Comparison of ENCODE assay signal across 8 mouse cellular contexts in genomic region chr2:70509021-70509632, GRCm38 (mm10). TPM values are rescaled to one million over a fixed set of nuclear protein-coding genes. Genes with fewer than 3 reads are reported as not detected.
DNase-seq lines count a peak whose midpoint lies in the region; ATAC-seq lines count a peak whose summit lies in the region.

No protein-coding gene starts in this region.

- H3K4me3 ChIP-seq in forebrain, embryonic 11.5 days (ENCODE audit: low read depth, low read length), result peak overlapping the region; percentile 46
- peak overlapping the region; percentile 58 to 61 for H3K4me3 ChIP-seq in heart, embryonic 14.5 days (ENCODE audit: control insufficient read depth in 1 of 2, insufficient read depth in 1 of 2, low read depth in 1 of 2, low read length in 2 of 2)
- peak overlapping the region; percentile 52 for H3K4me3 ChIP-seq in liver, embryonic 12.5 days
- peak overlapping the region; percentile 37 for H3K4me3 ChIP-seq in neural tube, embryonic 11.5 days (ENCODE audit: low read depth, low read length)
- peak overlapping the region; percentile 64 for H3K4me3 ChIP-seq in stomach, embryonic 16.5 days (replicated peaks; ENCODE audit: low read length)

- DNase-seq in thymus, adult 18-20 months, result peak; percentile 2 to 5
- no peak for DNase-seq in thymus, postnatal 0 days (ENCODE audit: low spot score)
- peak; percentile 93 for DNase-seq in forebrain, embryonic 11.5 days (ENCODE audit: low spot score)
- peak; percentile 95 for DNase-seq in kidney, postnatal 10 days
- peak; percentile 91 for DNase-seq in neural tube, embryonic 11.5 days (ENCODE audit: low spot score)

- H3K4me2 ChIP-seq in forebrain, embryonic 11.5 days (ENCODE audit: low read depth, low read length, severe bottlenecking), result peak overlapping the region; percentile 90
- peak overlapping the region; percentile 89 for H3K4me2 ChIP-seq in heart, embryonic 14.5 days (ENCODE audit: low read length)
- H3K4me2 ChIP-seq in liver, embryonic 12.5 days, result peak overlapping the region; percentile 74
- H3K4me2 ChIP-seq in neural tube, embryonic 11.5 days (ENCODE audit: low read depth), result peak overlapping the region; percentile 80
- H3K4me2 ChIP-seq in stomach, embryonic 16.5 days (ENCODE audit: low read depth, low read length), result peak overlapping the region; percentile 85

- peak overlapping the region; percentile 56 for H3K9ac ChIP-seq in forebrain, embryonic 11.5 days (ENCODE audit: low read length)
- H3K9ac ChIP-seq in heart, embryonic 14.5 days (ENCODE audit: low read length), result peak overlapping the region; percentile 61
- H3K9ac ChIP-seq in liver, embryonic 12.5 days, result no peak overlapping the region
- H3K9ac ChIP-seq in neural tube, embryonic 11.5 days (ENCODE audit: low read length), result peak overlapping the region; percentile 40
- peak overlapping the region; percentile 59 for H3K9ac ChIP-seq in stomach, embryonic 16.5 days (ENCODE audit: low read length)

- peaks cover 2% of the 10 kb centered on the region; the same call in 1 of the 2 replicates for H3K4me1 ChIP-seq in forebrain, embryonic 11.5 days (replicated peaks; ENCODE audit: control insufficient read depth, insufficient read depth, low read length)
- H3K4me1 ChIP-seq in heart, embryonic 14.5 days (ENCODE audit: control insufficient read depth in 2 of 2, insufficient read depth in 2 of 2, low read length in 2 of 2), result peaks cover 0 to 4% of the 10 kb centered on the region in 2 experiments; a peak in 2 of 4 replicates
- peaks cover 12% of the 10 kb centered on the region; the same call in 1 of the 2 replicates for H3K4me1 ChIP-seq in liver, embryonic 12.5 days
- H3K4me1 ChIP-seq in neural tube, embryonic 11.5 days (ENCODE audit: control insufficient read depth, insufficient read depth, low read length), result no peaks in the 10 kb centered on the region
- H3K4me1 ChIP-seq in stomach, embryonic 16.5 days (ENCODE audit: control insufficient read depth, insufficient read depth, low read length), result peaks cover 6% of the 10 kb centered on the region; the same call in 1 of the 2 replicates

- peak; percentile 97 for ATAC-seq in forebrain, embryonic 11.5 days (replicated peaks; ENCODE audit: low FRiP score)
- peak; percentile 91 for ATAC-seq in heart, embryonic 14.5 days (ENCODE audit: insufficient number of reproducible peaks, insufficient read depth, low FRiP score, low read depth)
- peak; percentile 75 for ATAC-seq in liver, embryonic 12.5 days
- peak; percentile 97 for ATAC-seq in neural tube, embryonic 11.5 days (ENCODE audit: insufficient read depth, low FRiP score, low TSS enrichment)
- peak; percentile 97 for ATAC-seq in stomach, embryonic 16.5 days (ENCODE audit: insufficient read depth, low FRiP score)

- no peak overlapping the region for H3K27ac ChIP-seq in forebrain, embryonic 11.5 days (ENCODE audit: low read depth, low read length)
- no peak overlapping the region for H3K27ac ChIP-seq in heart, embryonic 14.5 days (replicated peaks in 1 of 2; ENCODE audit: control insufficient read depth in 1 of 2, insufficient read depth in 1 of 2, low read depth in 2 of 2, low read length in 2 of 2)
- H3K27ac ChIP-seq in liver, embryonic 12.5 days, result no peak overlapping the region
- H3K27ac ChIP-seq in neural tube, embryonic 11.5 days (ENCODE audit: low read depth, low read length), result no peak overlapping the region
- peak overlapping the region; percentile 15; the same call in 1 of the 2 replicates for H3K27ac ChIP-seq in stomach, embryonic 16.5 days (ENCODE audit: low read length)

- no peaks in the 10 kb centered on the region for H3K36me3 ChIP-seq in forebrain, embryonic 11.5 days (ENCODE audit: control insufficient read depth, insufficient read depth, low read length)
- no peaks in the 10 kb centered on the region for H3K36me3 ChIP-seq in heart, embryonic 14.5 days (ENCODE audit: control insufficient read depth, insufficient read depth, low read length)
- no peaks in the 10 kb centered on the region for H3K36me3 ChIP-seq in liver, embryonic 12.5 days
- no peaks in the 10 kb centered on the region for H3K36me3 ChIP-seq in neural tube, embryonic 11.5 days (ENCODE audit: control insufficient read depth, insufficient read depth, low read length)
- no peaks in the 10 kb centered on the region for H3K36me3 ChIP-seq in stomach, embryonic 16.5 days (ENCODE audit: control insufficient read depth, insufficient read depth, low read length)

- peaks cover 3% of the 10 kb centered on the region; the same call in 1 of the 2 replicates for H3K27me3 ChIP-seq in forebrain, embryonic 11.5 days (ENCODE audit: control insufficient read depth, insufficient read depth, low read length)
- H3K27me3 ChIP-seq in heart, embryonic 14.5 days (ENCODE audit: control insufficient read depth, insufficient read depth, low read length), result no peaks in the 10 kb centered on the region; the same call in 1 of the 2 replicates
- H3K27me3 ChIP-seq in liver, embryonic 12.5 days (replicated peaks), result peaks cover 45% of the 10 kb centered on the region
- no peaks in the 10 kb centered on the region for H3K27me3 ChIP-seq in neural tube, embryonic 11.5 days (ENCODE audit: control insufficient read depth, insufficient read depth, low read length)
- no peaks in the 10 kb centered on the region for H3K27me3 ChIP-seq in stomach, embryonic 16.5 days (ENCODE audit: control insufficient read depth, insufficient read depth, low read length)

- WGBS in forebrain, embryonic 11.5 days, result under 1% methylated on average over 54 of the region's 56 CpGs
- WGBS in heart, embryonic 14.5 days, result under 1% methylated on average over 53 of the region's 56 CpGs
- 1% methylated on average over 56 of the region's 56 CpGs for WGBS in liver, embryonic 12.5 days (ENCODE audit: insufficient replicate concordance)
- WGBS in neural tube, embryonic 11.5 days, result under 1% methylated on average over 47 of the region's 56 CpGs
- under 1% methylated on average over 56 of the region's 56 CpGs for WGBS in stomach, embryonic 16.5 days

- no peaks in the 10 kb centered on the region for H3K9me3 ChIP-seq in forebrain, embryonic 11.5 days (ENCODE audit: control insufficient read depth, low read length)
- no peaks in the 10 kb centered on the region for H3K9me3 ChIP-seq in heart, embryonic 14.5 days (ENCODE audit: control insufficient read depth, low read length)
- H3K9me3 ChIP-seq in liver, embryonic 12.5 days (replicated peaks), result no peaks in the 10 kb centered on the region
- H3K9me3 ChIP-seq in neural tube, embryonic 11.5 days (ENCODE audit: control insufficient read depth, low read length), result no peaks in the 10 kb centered on the region
- H3K9me3 ChIP-seq in stomach, embryonic 16.5 days (replicated peaks; ENCODE audit: control insufficient read depth, low read length), result no peaks in the 10 kb centered on the region

RNA-seq across cellular contexts. Expression of gene Erich2, which starts 0.5 kb away (rescaled TPM):
- 0.27 and 0.31 TPM in 2 replicates for polyA plus RNA-seq in thymus, postnatal 0 days (2015; fragmentation: Nextera tagmentation; extraction: Ambion mirVana)
- 0.79 and 0.80 TPM in 2 replicates for polyA plus RNA-seq in forebrain, embryonic 11.5 days (2014; fragmentation: Nextera tagmentation; extraction: Ambion mirVana)
- polyA plus RNA-seq in heart, embryonic 14.5 days (2014; fragmentation: Nextera tagmentation; extraction: Ambion mirVana), result 0.36 and 1.0 TPM in 2 replicates
- polyA plus RNA-seq in liver, embryonic 12.5 days (2016; fragmentation: Nextera tagmentation; extraction: Ambion mirVana), result 0.13 TPM in 1 of 2 replicates, not detected in the other
- polyA plus RNA-seq in neural tube, embryonic 11.5 days (2014; fragmentation: Nextera tagmentation; extraction: Ambion mirVana), result 1.2 and 1.6 TPM in 2 replicates
- 2.6 and 2.7 TPM in 2 replicates for polyA plus RNA-seq in stomach, embryonic 16.5 days (2015; fragmentation: Nextera tagmentation; extraction: Ambion mirVana)

RNA-seq across cellular contexts. Expression of gene Sp5, which starts 34.4 kb away (rescaled TPM):
- not detected in 2 replicates for polyA plus RNA-seq in thymus, postnatal 0 days (2015; fragmentation: Nextera tagmentation; extraction: Ambion mirVana)
- polyA plus RNA-seq in forebrain, embryonic 11.5 days (2014; fragmentation: Nextera tagmentation; extraction: Ambion mirVana), result 14.0 TPM in 2 replicates
- polyA plus RNA-seq in heart, embryonic 14.5 days (2014; fragmentation: Nextera tagmentation; extraction: Ambion mirVana), result 0.12 and 0.27 TPM in 2 replicates
- 0.51 and 0.56 TPM in 2 replicates for polyA plus RNA-seq in liver, embryonic 12.5 days (2016; fragmentation: Nextera tagmentation; extraction: Ambion mirVana)
- 2.3 and 2.5 TPM in 2 replicates for polyA plus RNA-seq in neural tube, embryonic 11.5 days (2014; fragmentation: Nextera tagmentation; extraction: Ambion mirVana)
- polyA plus RNA-seq in stomach, embryonic 16.5 days (2015; fragmentation: Nextera tagmentation; extraction: Ambion mirVana), result 0.72 and 0.84 TPM in 2 replicates

RNA-seq across cellular contexts. Expression of gene Gad1, which starts 43.7 kb away (rescaled TPM):
- polyA plus RNA-seq in thymus, postnatal 0 days (2015; fragmentation: Nextera tagmentation; extraction: Ambion mirVana), result 0.29 and 0.49 TPM in 2 replicates
- 14.2 and 17.2 TPM in 2 replicates for polyA plus RNA-seq in forebrain, embryonic 11.5 days (2014; fragmentation: Nextera tagmentation; extraction: Ambion mirVana)
- 0.23 and 0.26 TPM in 2 replicates for polyA plus RNA-seq in heart, embryonic 14.5 days (2014; fragmentation: Nextera tagmentation; extraction: Ambion mirVana)
- polyA plus RNA-seq in liver, embryonic 12.5 days (2016; fragmentation: Nextera tagmentation; extraction: Ambion mirVana), result 0.14 TPM in 1 of 2 replicates, not detected in the other
- 9.4 TPM in 2 replicates for polyA plus RNA-seq in neural tube, embryonic 11.5 days (2014; fragmentation: Nextera tagmentation; extraction: Ambion mirVana)
- 0.28 and 0.34 TPM in 2 replicates for polyA plus RNA-seq in stomach, embryonic 16.5 days (2015; fragmentation: Nextera tagmentation; extraction: Ambion mirVana)
